Mouse (Mus musculus) thymus, postnatal 4 days (tissue): ENCODE measurements around the gene Chuk.

Experiments used
- DNase-seq: peaks from one replicate; pipeline ENCODE4 v3.0.0; 2021

Chuk gene

GRCm38 (mm10) chr19:44030024-44030423 is 77.3 kb downstream of the Chuk start:
- DNase-seq, result no peak

DNA sequence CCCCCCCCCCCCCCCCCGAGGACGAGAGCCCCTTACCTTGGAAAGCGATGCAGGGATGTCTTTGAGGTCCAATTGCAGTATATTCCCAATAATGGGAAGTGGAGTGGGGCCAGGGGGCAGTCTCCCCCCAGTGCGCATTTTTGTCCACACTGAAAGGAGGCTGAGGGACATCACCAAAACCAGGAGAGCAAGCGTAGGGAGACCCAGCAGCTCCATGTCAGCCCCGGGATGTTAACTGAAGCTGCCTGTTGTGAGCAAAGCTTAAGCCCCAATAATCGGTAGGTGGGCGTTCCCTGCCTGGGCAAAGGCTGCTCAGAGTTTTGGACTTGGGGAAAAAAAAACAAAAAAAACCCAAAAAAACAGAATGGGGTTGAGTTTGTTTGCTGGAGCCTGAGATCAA is 78.3 kb downstream of the Chuk start, which contains the start of gene Cyp2c23:
Gene Cyp2c23 (minus strand): TSS at position 237 of the 400 bp plus-strand sequence.
- no peak for DNase-seq

- no peak for DNase-seq
Observed at GRCm38 (mm10) chr19:44026956-44027530, 80.2 kb downstream of the Chuk start.

DNA sequence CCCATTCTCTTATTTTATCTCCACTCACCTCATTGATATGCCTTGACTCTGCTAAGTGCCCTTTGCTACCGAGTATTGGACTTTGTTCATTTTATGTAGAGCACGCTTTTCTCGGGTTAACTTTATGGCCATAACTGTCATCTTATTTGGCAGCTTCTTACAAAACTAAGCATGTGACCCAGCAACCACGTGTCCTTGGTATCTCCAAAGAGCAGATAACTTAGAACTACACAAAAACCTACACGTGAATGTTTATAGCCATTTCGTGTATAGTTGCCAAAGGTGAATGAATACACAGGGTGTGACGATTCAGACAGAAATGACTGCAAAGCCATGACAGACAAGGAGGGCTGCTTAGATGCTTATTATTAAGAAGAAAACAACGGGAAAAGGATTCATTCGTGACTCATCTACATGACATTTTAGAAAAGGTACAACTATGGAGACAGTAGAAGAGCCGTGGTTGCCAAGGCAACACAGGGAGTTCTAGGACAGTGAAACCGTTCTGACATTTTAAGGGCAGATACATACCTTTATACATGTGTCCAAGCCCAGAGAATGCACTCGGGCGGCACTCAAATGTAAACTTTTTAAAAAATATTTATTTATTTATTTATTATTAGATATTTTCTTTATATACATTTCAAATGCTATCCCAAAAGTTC is 82.2 kb downstream of the Chuk start:
- no peak for DNase-seq
